Mouse (Mus musculus): ENCODE data around the gene Nup153. TPM values are rescaled to one million over a fixed set of nuclear protein-coding genes. Genes with fewer than 3 reads are reported as not detected.

Gene Nup153
- polyA plus RNA-seq, 1 experiment from 2014 or later = 17.8 TPM

DNA sequence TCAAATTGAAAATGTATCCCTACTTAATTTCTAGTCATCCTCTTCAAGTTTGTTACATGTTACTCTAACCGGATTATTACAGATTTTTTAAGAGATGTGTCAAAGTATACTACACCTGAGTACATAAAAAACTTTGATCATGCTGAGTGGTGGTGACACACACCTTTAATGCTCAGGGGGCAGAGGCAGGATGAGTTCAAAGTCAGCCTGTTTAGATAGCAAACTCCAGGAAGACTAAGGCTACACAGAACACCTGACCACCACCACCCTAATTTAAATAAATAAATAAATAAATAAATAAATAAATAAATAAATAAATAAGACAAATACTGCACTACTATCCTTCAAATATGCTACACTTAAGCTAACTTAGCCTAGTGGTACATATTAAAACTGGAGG lies 31.8 kb downstream of the Nup153 start:
- no peak for ATAC-seq (ENCODE audit: low read depth)
- H3K36me3 ChIP-seq = peaks cover 39% of the 10 kb centered on the region
- 100% methylated on average over 1 of the region's 1 CpGs for WGBS
- no peak overlapping the region for H3K9ac ChIP-seq
- no peaks in the 10 kb centered on the region for H3K27me3 ChIP-seq
- H3K4me1 ChIP-seq (replicated peaks) = peaks cover 7% of the 10 kb centered on the region; the same call in 1 of the 2 replicates
- H3K27ac ChIP-seq (replicated peaks) = no peak overlapping the region
- no peak overlapping the region for H3K4me3 ChIP-seq
- H3K9me3 ChIP-seq = no peaks in the 10 kb centered on the region
- no peak overlapping the region for H3K4me2 ChIP-seq

DNA sequence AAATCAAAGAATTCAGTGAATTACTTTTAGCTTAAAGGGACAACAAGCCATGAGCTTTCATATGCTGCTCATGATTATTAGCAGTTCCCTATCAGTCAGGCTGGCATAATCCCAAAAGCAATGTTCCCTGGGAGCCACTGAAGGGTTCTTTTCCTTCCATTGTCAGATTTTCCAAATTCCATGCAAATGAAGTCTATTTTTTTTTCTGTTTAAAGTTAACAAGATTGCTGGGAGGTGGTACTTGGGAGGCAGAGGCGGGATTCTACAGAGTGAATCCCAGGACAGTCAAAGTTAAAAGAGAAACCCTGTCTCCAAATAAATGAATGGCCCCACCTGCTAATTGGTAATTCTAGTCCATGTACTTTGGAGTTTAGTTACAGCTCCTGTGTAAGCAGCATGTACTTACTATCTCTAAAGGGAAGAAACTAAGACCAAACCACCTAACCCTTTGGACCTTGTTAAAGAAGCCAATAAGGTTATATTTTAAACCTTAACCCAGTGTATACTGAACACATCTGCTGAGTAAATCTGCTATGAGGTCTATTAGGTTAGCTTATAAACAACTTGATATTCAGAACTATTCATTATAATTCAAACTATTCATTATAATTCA lies 32.3 kb downstream of the Nup153 start:
- no peak for ATAC-seq (ENCODE audit: low read depth)
- Histone ChIP-seq H3K4me3 (no peak overlapping the region), H3K4me1 (replicated peaks) (peaks cover 7% of the 10 kb centered on the region; the same call in 1 of the 2 replicates), H3K9ac (no peak overlapping the region), H3K36me3 (peaks cover 41% of the 10 kb centered on the region), H3K27ac (replicated peaks) (no peak overlapping the region), H3K4me2 (no peak overlapping the region), H3K27me3 (no peaks in the 10 kb centered on the region), H3K9me3 (no peaks in the 10 kb centered on the region)
- 62% methylated on average over 1 of the region's 1 CpGs for WGBS

DNA sequence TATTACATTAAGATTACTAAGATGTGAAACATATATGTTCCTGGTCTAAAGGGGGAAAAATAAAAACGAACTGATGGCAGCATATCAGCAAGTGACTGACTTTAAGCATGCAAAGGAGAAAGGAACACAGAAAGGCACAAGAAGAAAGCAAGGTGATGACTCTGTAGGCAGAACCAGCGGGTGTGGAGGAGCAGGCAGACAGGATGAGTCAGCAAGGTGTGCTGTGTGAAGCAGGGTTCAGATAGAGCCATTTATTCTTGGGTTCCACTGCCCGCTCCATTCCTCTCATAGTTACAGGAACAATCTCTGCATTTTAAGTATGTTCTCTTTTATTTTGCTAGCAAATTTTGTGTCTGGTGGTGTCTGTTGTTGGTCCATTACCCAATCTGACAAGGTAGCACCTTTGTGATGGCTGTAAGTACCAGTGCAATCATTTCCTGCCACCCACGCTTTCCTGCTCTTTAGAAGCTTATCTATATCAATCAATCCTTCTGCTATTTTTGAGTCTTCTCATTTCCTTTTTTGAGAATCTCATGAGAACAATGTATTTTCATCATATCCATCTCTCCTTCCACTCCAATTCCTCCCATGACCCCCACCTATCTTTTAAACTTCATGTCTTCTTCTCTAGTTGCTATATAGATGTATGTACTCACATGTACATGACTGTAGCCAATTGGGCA lies 37.0 kb downstream of the Nup153 start:
- WGBS = 89% methylated on average over 4 of the region's 4 CpGs
- H3K36me3 ChIP-seq = peaks cover 53% of the 10 kb centered on the region
- no peaks in the 10 kb centered on the region for H3K9me3 ChIP-seq
- no peak overlapping the region for H3K27ac ChIP-seq (replicated peaks)
- H3K9ac ChIP-seq = no peak overlapping the region
- no peaks in the 10 kb centered on the region for H3K27me3 ChIP-seq
- H3K4me3 ChIP-seq = no peak overlapping the region
- ATAC-seq (ENCODE audit: low read depth) = no peak
- peaks cover 7% of the 10 kb centered on the region; the same call in 1 of the 2 replicates for H3K4me1 ChIP-seq (replicated peaks)
- no peak overlapping the region for H3K4me2 ChIP-seq

DNA sequence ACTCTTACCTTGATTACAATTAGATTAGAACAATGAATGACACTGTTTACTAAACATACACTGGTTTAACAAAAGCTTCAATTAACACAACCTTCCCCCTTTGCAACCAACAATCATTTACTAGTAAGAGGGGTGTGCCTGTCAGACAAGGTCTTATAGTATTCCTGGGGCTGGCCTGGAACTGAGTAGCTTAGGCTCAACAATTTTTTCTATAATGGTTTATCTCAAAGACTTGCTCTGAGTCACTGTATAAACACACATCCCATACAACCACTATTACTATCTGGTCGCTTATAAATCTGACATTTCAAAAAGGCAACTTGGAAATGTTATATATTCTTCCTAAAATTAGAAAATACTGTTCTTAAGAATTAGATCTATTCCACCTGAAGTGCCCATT lies 44.4 kb downstream of the Nup153 start:
- H3K36me3 ChIP-seq = peaks cover 64% of the 10 kb centered on the region
- ATAC-seq (ENCODE audit: low read depth) = no peak

DNA sequence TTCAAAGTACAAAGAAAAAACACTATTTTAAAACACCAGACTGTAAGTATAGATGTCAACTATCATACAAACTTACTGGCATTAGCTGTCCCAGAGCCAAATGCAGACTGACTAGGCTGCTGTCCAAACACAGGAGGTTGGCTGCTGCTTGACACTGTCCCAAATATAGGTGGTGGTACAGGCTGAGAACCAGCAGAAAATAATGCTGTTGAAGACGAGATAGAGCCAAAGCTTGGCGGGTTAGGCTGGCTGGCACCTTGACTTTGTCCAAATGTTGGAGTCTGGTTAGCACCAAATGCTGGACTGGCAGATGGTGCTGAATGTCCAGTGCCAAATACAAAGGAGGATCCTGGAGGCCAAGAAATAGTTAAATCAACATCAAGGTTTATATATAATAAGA lies 44.8 kb downstream of the Nup153 start:
- Histone ChIP-seq H3K27me3 (no peaks in the 10 kb centered on the region), H3K36me3 (peaks cover 66% of the 10 kb centered on the region), H3K4me2 (no peak overlapping the region), H3K27ac (replicated peaks) (no peak overlapping the region), H3K9me3 (no peaks in the 10 kb centered on the region), H3K4me1 (replicated peaks) (no peaks in the 10 kb centered on the region), H3K4me3 (no peak overlapping the region), H3K9ac (no peak overlapping the region)
- WGBS = 89% methylated on average over 2 of the region's 2 CpGs
- no peak for ATAC-seq (ENCODE audit: low read depth)

More for the DNA sequence above, 44.4 kb downstream of the Nup153 start:
- Histone ChIP-seq H3K4me2 (no peak overlapping the region), H3K9ac (no peak overlapping the region), H3K27me3 (no peaks in the 10 kb centered on the region), H3K27ac (replicated peaks) (no peak overlapping the region), H3K4me3 (no peak overlapping the region), H3K4me1 (replicated peaks) (no peaks in the 10 kb centered on the region), H3K9me3 (no peaks in the 10 kb centered on the region)
- WGBS = 90% methylated on average over 1 of the region's 1 CpGs

DNA sequence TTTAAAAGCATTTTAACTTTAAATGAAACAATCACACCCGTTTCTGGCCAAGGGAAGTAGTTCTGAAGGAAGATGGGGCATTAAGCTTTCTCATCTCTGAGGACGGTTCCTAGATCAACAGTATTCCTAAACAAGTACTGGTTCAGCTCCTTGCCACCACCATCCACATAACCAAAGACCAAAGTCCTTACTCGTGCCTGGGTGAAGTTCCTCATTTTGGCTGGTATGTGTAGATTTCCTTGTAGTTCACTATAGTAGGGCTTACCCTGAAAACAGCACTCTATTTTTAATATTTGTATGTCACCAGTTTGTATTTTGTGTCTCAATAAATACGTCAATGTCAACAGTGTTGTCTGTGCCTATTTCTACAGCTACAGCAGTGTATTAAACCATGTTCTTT lies 50.0 kb downstream of the Nup153 start:
- Histone ChIP-seq H3K4me3 (no peak overlapping the region), H3K9ac (no peak overlapping the region), H3K4me1 (replicated peaks) (no peaks in the 10 kb centered on the region), H3K9me3 (no peaks in the 10 kb centered on the region), H3K27ac (replicated peaks) (no peak overlapping the region), H3K36me3 (peaks cover 65% of the 10 kb centered on the region), H3K27me3 (no peaks in the 10 kb centered on the region), H3K4me2 (no peak overlapping the region)
- ATAC-seq (ENCODE audit: low read depth) = no peak
- 89% methylated on average over 4 of the region's 4 CpGs for WGBS

DNA sequence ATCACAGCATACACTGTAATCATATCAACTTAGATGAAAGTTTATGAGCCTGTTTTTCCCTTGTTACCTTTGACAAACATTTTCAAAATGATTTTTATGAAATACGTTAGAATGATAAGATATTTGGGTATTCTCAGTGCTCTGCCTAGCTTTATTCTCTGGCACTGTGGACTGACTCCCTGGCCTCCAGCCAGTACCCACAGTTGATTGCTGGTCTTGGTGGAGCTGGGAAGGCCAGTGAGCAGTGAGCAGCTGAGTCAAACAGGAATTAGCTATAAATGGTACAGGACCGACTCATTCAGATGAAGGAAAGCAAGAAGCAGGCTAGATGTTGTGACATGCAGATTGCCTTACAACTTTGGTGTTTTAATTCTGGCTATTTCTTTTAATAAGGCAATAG lies 53.1 kb downstream of the Nup153 start:
- no peak for ATAC-seq (ENCODE audit: low read depth)
- Histone ChIP-seq H3K36me3 (peaks cover 62% of the 10 kb centered on the region), H3K9ac (no peak overlapping the region), H3K4me1 (replicated peaks) (peaks cover 16% of the 10 kb centered on the region), H3K9me3 (no peaks in the 10 kb centered on the region), H3K27ac (replicated peaks) (no peak overlapping the region), H3K27me3 (no peaks in the 10 kb centered on the region), H3K4me3 (no peak overlapping the region), H3K4me2 (no peak overlapping the region)
- 91% methylated on average over 2 of the region's 2 CpGs for WGBS

DNA sequence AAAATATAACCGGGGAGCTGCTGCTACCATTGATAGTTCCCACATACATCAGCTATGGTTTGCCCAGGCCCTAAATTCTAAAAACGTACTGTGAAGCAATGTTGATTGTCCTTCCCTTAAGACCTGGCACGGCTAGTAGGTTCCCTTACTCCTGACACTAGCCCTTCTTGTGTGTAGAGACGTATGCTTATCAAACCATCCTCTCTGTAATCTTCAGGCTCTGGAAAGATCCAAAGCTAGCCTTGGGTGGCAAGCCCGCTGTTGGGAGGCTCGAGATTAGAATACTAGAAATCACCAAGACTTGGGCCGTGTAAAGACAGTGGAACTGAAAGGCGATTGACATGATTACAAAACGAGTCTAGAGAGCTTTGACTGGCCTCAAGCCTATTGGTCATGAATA lies 57.2 kb downstream of the Nup153 start:
- H3K9me3 ChIP-seq = no peaks in the 10 kb centered on the region
- peak overlapping the region; percentile 94 for H3K9ac ChIP-seq
- peaks cover 42% of the 10 kb centered on the region for H3K36me3 ChIP-seq
- peak overlapping the region; percentile 79 for H3K4me2 ChIP-seq
- H3K27ac ChIP-seq (replicated peaks) = no peak overlapping the region
- peaks cover 22% of the 10 kb centered on the region for H3K4me1 ChIP-seq (replicated peaks)
- peak overlapping the region; percentile 95 for H3K4me3 ChIP-seq
- WGBS = 71% methylated on average over 9 of the region's 9 CpGs
- H3K27me3 ChIP-seq = 0 out of 2 replicates have a peak, but pooled peaks cover 4% of the 10 kb centered on the region
- ATAC-seq (ENCODE audit: low read depth) = no peak

DNA sequence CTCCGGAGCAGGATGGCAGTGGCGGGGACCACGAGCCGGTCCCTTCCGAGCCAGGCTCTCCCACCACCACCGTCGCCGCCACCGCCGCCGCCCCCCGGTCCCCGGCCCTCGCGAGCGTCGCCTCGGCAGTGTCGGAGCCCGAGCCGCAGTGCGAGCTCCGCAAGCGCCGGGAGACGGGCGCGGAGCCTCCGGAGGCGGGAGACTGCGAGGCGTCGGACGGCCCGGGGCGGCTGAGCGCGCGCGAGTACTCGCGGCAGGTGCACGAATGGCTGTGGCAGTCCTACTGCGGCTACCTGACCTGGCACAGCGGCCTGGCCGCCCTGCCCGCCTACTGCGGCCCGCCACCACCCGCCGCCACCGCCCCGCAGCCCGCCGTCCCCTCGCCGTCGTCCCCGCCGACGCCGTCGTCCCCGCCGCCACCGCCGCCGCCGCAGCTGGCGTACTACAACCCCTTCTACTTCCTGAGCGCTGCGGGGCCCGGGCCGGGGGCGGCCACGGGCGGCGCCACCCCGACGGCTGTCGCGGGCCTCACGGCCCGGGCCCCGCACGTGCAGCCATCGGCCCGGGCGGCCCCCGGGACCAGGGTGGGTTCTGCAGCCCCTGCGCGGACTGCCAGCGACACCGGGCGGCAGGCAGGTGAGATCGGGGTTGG lies 58.0 kb downstream of the Nup153 start:
- Histone ChIP-seq H3K36me3 (peaks cover 34% of the 10 kb centered on the region), H3K27ac (replicated peaks) (peak overlapping the region; percentile 89), H3K9me3 (no peaks in the 10 kb centered on the region), H3K4me2 (peak overlapping the region; percentile 79), H3K4me1 (replicated peaks) (peaks cover 22% of the 10 kb centered on the region), H3K4me3 (peak overlapping the region; percentile 95), H3K9ac (peak overlapping the region; percentile 94), H3K27me3 (0 out of 2 replicates have a peak, but pooled peaks cover 4% of the 10 kb centered on the region)
- 1% methylated on average over 76 of the region's 96 CpGs for WGBS
- ATAC-seq (ENCODE audit: low read depth) = peak; percentile 81

DNA sequence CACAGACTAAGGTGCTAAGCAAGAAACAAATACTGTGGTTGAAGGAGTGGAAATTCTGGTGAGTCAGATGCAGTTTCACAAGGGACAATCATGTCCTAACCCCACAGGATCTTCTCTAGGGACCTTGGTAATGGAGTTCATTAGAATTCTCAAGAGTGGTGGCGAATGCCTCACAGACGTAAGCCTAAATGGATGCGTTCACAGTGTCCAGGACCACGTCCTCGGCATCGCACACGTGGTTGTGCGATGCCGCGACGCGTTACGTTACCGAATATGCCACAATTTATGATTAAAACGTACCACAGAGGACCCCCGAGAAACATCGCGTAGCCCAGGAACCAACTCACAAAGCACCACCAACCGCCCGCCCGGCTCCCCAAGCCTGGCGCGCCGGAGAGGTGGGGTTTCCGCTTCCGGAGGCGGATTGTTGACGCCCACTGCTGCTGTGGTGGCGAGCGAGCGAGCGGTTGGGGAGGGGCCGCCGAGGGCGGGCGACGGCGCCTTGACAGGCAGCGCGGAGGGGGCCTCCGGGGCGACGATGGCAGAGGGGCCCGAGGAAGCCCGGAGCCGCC lies 58.6 kb downstream of the Nup153 start, which contains the start of gene Fam8a1:
Gene Fam8a1, plus strand, starts transcription at position 475 of the 572 bp plus-strand sequence.
- H3K4me3 ChIP-seq = peak within 1 kb of the TSS; percentile 95
- WGBS = under 1% methylated on average over 46 of the region's 46 CpGs
- H3K27me3 ChIP-seq = 0 out of 2 replicates have a peak, but pooled peaks cover 4% of the 10 kb centered on the region
- H3K27ac ChIP-seq (replicated peaks) = peak within 1 kb of the TSS; percentile 89
- H3K4me1 ChIP-seq (replicated peaks) = peaks cover 22% of the 10 kb centered on the region
- H3K9ac ChIP-seq = peak within 1 kb of the TSS; percentile 94
- H3K9me3 ChIP-seq = no peaks in the 10 kb centered on the region
- peaks cover 29% of the 10 kb centered on the region for H3K36me3 ChIP-seq
- peak within 1 kb of the TSS; percentile 79 for H3K4me2 ChIP-seq
- peak; percentile 97 for ATAC-seq (ENCODE audit: low read depth)

DNA sequence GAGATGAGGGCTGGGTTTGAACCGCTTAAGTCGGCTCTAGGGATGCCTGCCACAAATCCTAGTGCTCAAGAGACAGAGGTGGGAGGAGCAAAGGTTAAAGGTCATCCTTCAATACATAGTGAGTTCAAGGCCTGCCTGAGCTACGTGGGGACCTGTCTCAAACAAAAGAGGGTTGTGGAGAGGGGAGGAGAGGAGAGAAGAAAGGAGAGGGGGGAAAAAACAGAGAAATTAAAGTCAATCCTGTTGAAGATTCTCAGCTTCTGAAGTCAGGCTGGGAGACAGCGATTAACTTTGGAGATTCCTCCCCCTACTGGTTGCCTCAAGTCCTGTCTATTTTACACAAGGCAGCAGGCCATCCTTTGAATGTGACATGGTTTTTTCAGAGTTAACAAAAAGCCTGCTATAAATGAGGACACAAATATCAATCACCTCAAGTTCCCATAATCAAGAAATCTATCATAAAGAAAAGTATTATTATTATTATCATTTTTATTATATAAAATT lies 64.2 kb downstream of the Nup153 start:
- Histone ChIP-seq H3K27me3 (0 out of 2 replicates have a peak, but pooled peaks cover 4% of the 10 kb centered on the region), H3K4me1 (replicated peaks) (peaks cover 2% of the 10 kb centered on the region; the same call in 1 of the 2 replicates), H3K9ac (no peak overlapping the region), H3K9me3 (no peaks in the 10 kb centered on the region), H3K4me3 (no peak overlapping the region), H3K36me3 (no peaks in the 10 kb centered on the region), H3K27ac (replicated peaks) (no peak overlapping the region), H3K4me2 (no peak overlapping the region)
- WGBS = 37% methylated on average over 4 of the region's 4 CpGs
- no peak for ATAC-seq (ENCODE audit: low read depth)

DNA sequence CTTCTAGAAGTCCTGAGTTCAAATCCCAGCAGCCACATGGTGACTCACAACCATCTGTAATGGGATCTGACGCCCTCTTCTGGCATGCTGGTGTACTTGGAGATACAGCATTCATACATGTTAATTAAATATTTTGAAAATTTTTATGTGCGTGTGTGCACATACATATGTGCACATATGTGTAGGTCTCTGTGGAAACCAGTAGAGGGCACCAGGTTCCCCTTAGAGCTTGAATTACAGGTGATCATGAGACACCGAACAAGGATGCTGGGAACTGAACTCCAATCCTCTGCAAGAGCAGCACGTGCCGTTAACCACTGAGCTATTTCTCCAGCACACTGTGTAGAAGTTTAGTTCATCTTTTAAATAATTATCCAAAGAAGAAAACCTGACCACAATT lies 68.5 kb downstream of the Nup153 start:
- no peaks in the 10 kb centered on the region for H3K36me3 ChIP-seq
- H3K27me3 ChIP-seq = no peaks in the 10 kb centered on the region
- H3K4me1 ChIP-seq (replicated peaks) = no peaks in the 10 kb centered on the region
- no peak for ATAC-seq (ENCODE audit: low read depth)
- no peak overlapping the region for H3K27ac ChIP-seq (replicated peaks)
- no peak overlapping the region for H3K4me3 ChIP-seq
- 89% methylated on average over 5 of the region's 5 CpGs for WGBS
- H3K4me2 ChIP-seq = no peak overlapping the region
- no peak overlapping the region for H3K9ac ChIP-seq
- no peaks in the 10 kb centered on the region for H3K9me3 ChIP-seq
